Mouse (Mus musculus) megakaryocyte, embryonic 14.5 days (primary cell): Measurements from ENCODE around the gene Dpp6.

Experiments used
- FLI1 ChIP-seq: IDR thresholded peaks from 2 replicates; pipeline ENCODE4 v1.6.1; 2012; ENCODE audit warnings: low read length, inconsistent platforms, mixed read lengths
- GATA1 ChIP-seq: IDR thresholded peaks from 3 replicates; pipeline ENCODE4 v1.6.1; 2012; ENCODE audit warnings: mixed read lengths, low read length, inconsistent platforms, borderline replicate concordance

- TF ChIP-seq GATA1 (no peak), FLI1 (no peak)
These were observed 885.5 kb downstream of the Dpp6 start for GRCm38 (mm10) chr5:27702482-27702881.
